9 mouse cellular contexts compared by ENCODE assay signal in the genomic region with DNA sequence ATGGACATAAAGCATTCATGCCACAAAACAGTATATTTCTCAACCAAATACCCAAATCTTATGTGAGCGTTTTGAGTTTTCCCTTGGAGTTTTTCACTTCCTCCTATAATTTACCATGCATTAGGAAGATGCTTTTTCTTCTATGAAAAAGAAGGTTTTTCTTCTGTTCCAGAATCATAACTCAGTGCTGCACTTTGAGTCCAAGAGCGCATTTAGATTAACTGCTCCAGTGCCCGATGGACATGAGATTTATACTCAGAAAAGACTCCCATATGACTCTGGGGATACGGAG.
"Had no signal": no experiment of that assay in that cellular context is flagged by ENCODE, and none has a peak within 500 bp of the region (broad histone marks: within the 10 kb centered on the region; RNA-seq: fewer than 3 reads in every experiment).

No protein-coding gene starts in this region.

- H3K9me3 ChIP-seq: limb, embryonic 12.5 days; liver, embryonic 13.5 days; midbrain, embryonic 15.5 days; neural tube, embryonic 12.5 days had no signal

- H3K4me3 ChIP-seq: limb, embryonic 12.5 days; liver, embryonic 13.5 days; midbrain, embryonic 15.5 days; neural tube, embryonic 12.5 days had no signal

- DNase-seq: kidney, postnatal 4 days; liver; liver, embryonic 13.5 days; retina, postnatal 1 day; right cerebral cortex, postnatal 4 days; thymus, postnatal 14 days had no signal

- H3K4me2 ChIP-seq: limb, embryonic 12.5 days; liver, embryonic 13.5 days; midbrain, embryonic 15.5 days; neural tube, embryonic 12.5 days had no signal

- H3K27ac ChIP-seq: limb, embryonic 12.5 days; liver, embryonic 13.5 days; midbrain, embryonic 15.5 days; neural tube, embryonic 12.5 days had no signal

- H3K36me3 ChIP-seq: liver, embryonic 13.5 days; midbrain, embryonic 15.5 days; neural tube, embryonic 12.5 days had no signal

- H3K27me3 ChIP-seq: limb, embryonic 12.5 days; liver, embryonic 13.5 days; midbrain, embryonic 15.5 days; neural tube, embryonic 12.5 days had no signal

- H3K9ac ChIP-seq: limb, embryonic 12.5 days; liver, embryonic 13.5 days; midbrain, embryonic 15.5 days; neural tube, embryonic 12.5 days had no signal
